Mouse (Mus musculus) liver, embryonic 15.5 days (tissue): ENCODE results near the gene Crtac1. TPM values are rescaled to one million over a fixed set of nuclear protein-coding genes. Genes with fewer than 3 reads are reported as not detected.

Experiments
- ATAC-seq: fragments of 200-750 bp; cut with Nextera tagmentation; 2 replicates; pipeline ENCODE4 v1.8.0; 2017; ENCODE audit warnings: moderate number of reproducible peaks, mild to moderate bottlenecking, moderate library complexity; ENCODE audit not compliant: insufficient read depth
- H3K27ac ChIP-seq: fragments of 300-500 bp; sonication (generic); replicated peaks from 2 replicates; pipeline ENCODE4 v1.5.1; 2015; ENCODE audit warnings: mild to moderate bottlenecking, inconsistent platforms
- H3K27me3 ChIP-seq: fragments of 300-500 bp; sonication (generic); 2 replicates; pipeline ENCODE4 v1.6.1; 2015; ENCODE audit warnings: mild to moderate bottlenecking, inconsistent platforms
- H3K36me3 ChIP-seq: fragments of 300-500 bp; sonication (generic); replicated peaks from 2 replicates; pipeline ENCODE4 v1.6.1; 2015; ENCODE audit warnings: moderate library complexity, mild to moderate bottlenecking, inconsistent platforms
- H3K4me1 ChIP-seq: fragments of 300-500 bp; sonication (generic); replicated peaks from 2 replicates; pipeline ENCODE4 v1.6.1; 2015; ENCODE audit warnings: inconsistent platforms
- H3K4me2 ChIP-seq: fragments of 300-500 bp; sonication (generic); 2 replicates; pipeline ENCODE4 v1.6.1; 2015; ENCODE audit warnings: moderate library complexity, mild to moderate bottlenecking, inconsistent platforms
- H3K4me3 ChIP-seq: fragments of 300-500 bp; sonication (generic); replicated peaks from 2 replicates; pipeline ENCODE4 v1.5.1; 2015; ENCODE audit warnings: mild to moderate bottlenecking, inconsistent platforms
- H3K9ac ChIP-seq: fragments of 300-500 bp; sonication (generic); 2 replicates; pipeline ENCODE4 v1.6.1; 2015; ENCODE audit warnings: moderate library complexity, mild to moderate bottlenecking, inconsistent platforms
- H3K9me3 ChIP-seq: fragments of 300-500 bp; sonication (generic); replicated peaks from 2 replicates; pipeline ENCODE4 v1.6.1; 2016; ENCODE audit warnings: inconsistent platforms
- WGBS: fragments of 180-500 bp; shearing (Covaris S2); methylation state at CpG from one replicate; pipeline ENCODE4 v1.1.7; 2015; ENCODE audit warnings: mixed read lengths; ENCODE audit not compliant: insufficient replicate concordance; 5-methylcytosine and 5-hydroxymethylcytosine counted together
- polyA plus RNA-seq: library from polyadenylated mRNA; unstranded; fragments of >200 nt; fragmentation: Nextera tagmentation; extraction: Ambion mirVana; gene quantifications from 2 replicates; pipeline ENCODE4 v1.2.1, GENCODE M21; 2015

The Crtac1 gene
- polyA plus RNA-seq, 1 experiment from 2014 or later, result 0.03 TPM

GRCm38 (mm10) chr19:42384981-42385598 lies 46.5 kb downstream of the Crtac1 start:
- H3K36me3 ChIP-seq, result no peaks in the 10 kb centered on the region
- H3K4me3 ChIP-seq, result no peak overlapping the region
- H3K9ac ChIP-seq, result no peak overlapping the region
- H3K27me3 ChIP-seq, result peaks cover 35% of the 10 kb centered on the region
- H3K9me3 ChIP-seq, result no peaks in the 10 kb centered on the region
- no peaks in the 10 kb centered on the region for H3K4me1 ChIP-seq
- WGBS, result 19% methylated on average over 15 of the region's 15 CpGs
- no peak overlapping the region for H3K27ac ChIP-seq
- H3K4me2 ChIP-seq, result no peak overlapping the region
- no peak for ATAC-seq

- peaks cover 46% of the 10 kb centered on the region for H3K27me3 ChIP-seq
- WGBS, result 3% methylated on average over 13 of the region's 13 CpGs
- no peaks in the 10 kb centered on the region for H3K4me1 ChIP-seq
- ATAC-seq, result no peak
- H3K9ac ChIP-seq, result no peak overlapping the region
- H3K9me3 ChIP-seq, result no peaks in the 10 kb centered on the region
- no peak overlapping the region for H3K27ac ChIP-seq
- no peak overlapping the region for H3K4me2 ChIP-seq
- no peaks in the 10 kb centered on the region for H3K36me3 ChIP-seq
- H3K4me3 ChIP-seq, result no peak overlapping the region
Observed at GRCm38 (mm10) chr19:42380981-42381373, 50.6 kb downstream of the Crtac1 start.

DNA sequence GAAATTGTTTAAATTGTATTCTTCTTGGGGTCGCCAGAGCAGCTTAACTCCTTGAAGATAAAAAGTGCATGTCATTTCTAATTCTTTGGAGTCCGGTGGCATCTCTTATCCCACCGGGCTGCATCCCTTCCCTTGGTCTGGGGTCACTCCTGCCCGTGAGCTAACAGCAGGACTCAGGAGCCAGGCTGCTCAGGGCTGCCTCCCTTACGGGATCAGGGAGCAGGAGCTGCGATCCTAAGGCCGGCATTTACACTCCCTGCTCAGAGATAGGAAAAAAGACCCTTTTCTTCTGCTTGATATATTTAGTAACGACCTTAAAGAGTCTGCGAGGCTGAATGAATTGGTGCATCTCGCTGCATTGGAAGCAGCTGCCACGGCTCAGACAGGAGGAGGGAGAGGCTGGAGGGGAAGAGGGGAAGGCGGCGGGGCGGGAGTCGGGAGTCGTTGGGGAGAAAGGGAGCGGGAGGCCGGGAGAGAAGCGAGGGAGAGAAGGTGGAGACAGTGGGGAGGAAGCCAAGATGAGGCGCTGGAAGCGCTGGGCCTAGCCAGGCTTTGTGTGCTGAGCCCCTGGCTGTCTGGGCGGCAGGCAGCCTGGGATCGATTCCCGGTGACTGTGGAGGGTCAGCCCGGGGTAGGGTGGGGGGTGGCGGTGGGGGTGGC lies 51.1 kb downstream of the Crtac1 start:
- H3K4me3 ChIP-seq, result no peak overlapping the region
- no peak overlapping the region for H3K27ac ChIP-seq
- H3K9ac ChIP-seq, result no peak overlapping the region
- 3% methylated on average over 26 of the region's 26 CpGs for WGBS
- no peak overlapping the region for H3K4me2 ChIP-seq
- no peaks in the 10 kb centered on the region for H3K9me3 ChIP-seq
- H3K27me3 ChIP-seq, result peaks cover 44% of the 10 kb centered on the region
- H3K36me3 ChIP-seq, result no peaks in the 10 kb centered on the region
- ATAC-seq, result no peak
- H3K4me1 ChIP-seq, result no peaks in the 10 kb centered on the region

DNA sequence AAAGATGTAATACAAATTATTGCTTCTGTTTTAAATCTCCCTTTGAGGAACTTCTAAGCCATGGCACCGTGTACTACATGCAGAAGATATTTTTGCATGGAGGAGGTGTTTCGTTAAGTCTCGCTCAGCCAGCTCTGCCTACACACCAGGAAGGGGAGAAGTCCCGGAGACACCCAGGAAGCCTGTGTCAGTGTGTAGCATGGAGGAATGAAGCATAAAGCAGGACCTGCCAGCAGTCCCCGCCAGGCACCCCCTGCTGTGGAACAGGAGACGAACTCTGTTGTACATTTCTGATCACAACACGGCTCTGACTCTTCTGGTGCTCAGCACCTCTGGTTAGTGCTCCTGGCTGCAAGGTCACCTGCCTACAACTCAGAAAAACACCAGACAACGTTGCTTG lies 51.8 kb downstream of the Crtac1 start:
- Histone ChIP-seq H3K9me3 (no peaks in the 10 kb centered on the region), H3K27ac (no peak overlapping the region), H3K4me2 (no peak overlapping the region), H3K36me3 (no peaks in the 10 kb centered on the region), H3K27me3 (peaks cover 39% of the 10 kb centered on the region), H3K9ac (no peak overlapping the region), H3K4me1 (no peaks in the 10 kb centered on the region), H3K4me3 (no peak overlapping the region)
- ATAC-seq, result no peak
- 46% methylated on average over 8 of the region's 8 CpGs for WGBS

DNA sequence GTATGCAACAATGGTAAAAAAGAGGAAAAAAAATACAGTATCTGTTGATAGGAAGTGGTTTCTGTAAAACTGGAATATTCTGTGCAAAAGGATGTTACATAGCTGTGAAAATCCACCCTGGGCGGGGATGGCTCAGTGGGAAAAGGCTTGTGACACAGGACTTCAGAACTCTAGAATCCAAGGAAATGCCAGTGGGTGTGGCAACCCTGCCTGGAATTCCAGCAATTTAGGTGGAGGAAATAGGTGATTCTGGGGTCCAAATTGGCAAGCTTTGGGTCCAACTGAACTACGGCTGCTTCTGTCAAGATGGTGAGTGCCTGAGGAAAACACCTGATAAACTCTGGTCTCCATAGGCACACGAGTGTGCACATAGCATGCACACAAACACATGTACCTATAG lies 54.4 kb downstream of the Crtac1 start:
- no peak overlapping the region for H3K27ac ChIP-seq
- no peak overlapping the region for H3K9ac ChIP-seq
- H3K4me2 ChIP-seq, result no peak overlapping the region
- H3K4me3 ChIP-seq, result no peak overlapping the region
- WGBS, result 44% methylated on average over 3 of the region's 3 CpGs
- no peaks in the 10 kb centered on the region for H3K9me3 ChIP-seq
- no peaks in the 10 kb centered on the region for H3K36me3 ChIP-seq
- no peak for ATAC-seq
- H3K4me1 ChIP-seq, result no peaks in the 10 kb centered on the region
- peaks cover 32% of the 10 kb centered on the region for H3K27me3 ChIP-seq

- Histone ChIP-seq H3K36me3 (no peaks in the 10 kb centered on the region), H3K4me1 (no peaks in the 10 kb centered on the region), H3K27ac (no peak overlapping the region), H3K4me3 (no peak overlapping the region), H3K27me3 (no peaks in the 10 kb centered on the region), H3K9ac (no peak overlapping the region), H3K4me2 (no peak overlapping the region), H3K9me3 (no peaks in the 10 kb centered on the region)
- WGBS, result 69% methylated on average over 4 of the region's 4 CpGs
- no peak for ATAC-seq
Observed at GRCm38 (mm10) chr19:42363551-42363950, 68.0 kb downstream of the Crtac1 start.

DNA sequence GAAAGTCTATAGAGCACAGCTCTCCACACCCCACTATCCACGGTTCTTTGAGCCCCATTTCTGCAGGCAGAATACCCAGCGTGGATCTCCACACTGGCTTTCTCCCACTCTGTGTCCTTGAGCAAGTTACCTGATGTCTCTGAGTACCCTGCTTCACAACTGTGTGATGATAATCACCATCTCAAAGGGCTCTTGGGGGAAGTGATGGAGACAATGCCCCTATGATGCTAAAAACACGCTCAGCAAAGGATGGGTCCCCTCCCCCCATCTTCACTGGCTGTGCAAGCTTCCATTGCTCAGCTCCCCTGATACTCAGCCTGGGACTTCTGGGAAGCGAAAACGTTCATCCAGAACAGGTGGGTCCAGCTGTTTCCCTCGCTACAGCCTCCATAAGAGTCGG lies 73.2 kb downstream of the Crtac1 start:
- no peaks in the 10 kb centered on the region for H3K4me1 ChIP-seq
- H3K27me3 ChIP-seq, result no peaks in the 10 kb centered on the region
- no peak overlapping the region for H3K27ac ChIP-seq
- no peak for ATAC-seq
- H3K9ac ChIP-seq, result no peak overlapping the region
- H3K9me3 ChIP-seq, result no peaks in the 10 kb centered on the region
- H3K4me2 ChIP-seq, result no peak overlapping the region
- 53% methylated on average over 7 of the region's 7 CpGs for WGBS
- no peaks in the 10 kb centered on the region for H3K36me3 ChIP-seq
- H3K4me3 ChIP-seq, result no peak overlapping the region

DNA sequence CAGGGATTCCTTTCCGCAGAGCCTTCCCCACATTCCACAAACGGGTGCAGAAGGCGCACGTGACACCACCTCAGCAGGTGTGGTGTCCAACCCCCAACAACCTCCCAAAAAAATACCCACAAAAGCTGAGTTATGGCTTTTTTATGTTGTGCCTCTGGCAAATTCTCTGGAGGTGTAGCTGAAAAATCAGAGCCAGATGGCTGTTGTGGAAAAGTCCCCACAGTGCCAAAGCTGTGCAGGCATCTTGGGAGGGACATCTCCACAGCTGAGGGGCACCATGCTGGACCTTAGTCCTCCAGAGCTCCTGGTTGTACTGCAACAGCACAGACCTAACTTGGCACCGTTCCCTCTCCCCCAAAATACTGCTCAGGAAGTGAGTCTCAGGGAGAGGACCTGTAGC lies 74.7 kb downstream of the Crtac1 start:
- H3K4me1 ChIP-seq, result no peaks in the 10 kb centered on the region
- no peak for ATAC-seq
- no peak overlapping the region for H3K9ac ChIP-seq
- no peak overlapping the region for H3K4me3 ChIP-seq
- WGBS, result 52% methylated on average over 5 of the region's 5 CpGs
- no peak overlapping the region for H3K27ac ChIP-seq
- H3K9me3 ChIP-seq, result no peaks in the 10 kb centered on the region
- no peaks in the 10 kb centered on the region for H3K27me3 ChIP-seq
- H3K36me3 ChIP-seq, result no peaks in the 10 kb centered on the region
- H3K4me2 ChIP-seq, result no peak overlapping the region

DNA sequence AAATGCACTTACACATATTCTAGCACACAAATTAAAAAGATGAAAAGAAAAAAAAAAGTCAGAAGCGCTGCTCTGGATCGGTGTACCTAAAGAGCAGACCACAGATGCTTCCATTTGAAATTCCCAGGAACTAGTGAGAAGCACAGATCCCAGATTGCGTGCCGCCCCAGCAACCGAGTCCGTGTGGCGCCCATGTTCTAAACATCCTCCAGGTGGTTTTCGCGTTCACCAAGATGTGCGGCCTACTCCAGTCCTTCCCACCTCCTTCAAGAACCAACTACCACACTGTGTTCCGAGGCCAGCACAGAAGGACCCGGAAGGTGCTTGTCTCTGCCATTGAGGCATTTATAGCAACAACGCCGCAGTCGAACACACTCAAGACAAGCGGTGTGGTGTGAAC lies 76.1 kb downstream of the Crtac1 start:
- no peak for ATAC-seq
- 76% methylated on average over 16 of the region's 16 CpGs for WGBS

GRCm38 (mm10) chr19:42341183-42341582 lies 90.4 kb downstream of the Crtac1 start:
- WGBS, result 46% methylated on average over 6 of the region's 6 CpGs
- Histone ChIP-seq H3K4me1 (no peaks in the 10 kb centered on the region), H3K27ac (no peak overlapping the region), H3K27me3 (no peaks in the 10 kb centered on the region), H3K9me3 (no peaks in the 10 kb centered on the region), H3K36me3 (no peaks in the 10 kb centered on the region), H3K4me3 (no peak overlapping the region), H3K9ac (no peak overlapping the region), H3K4me2 (no peak overlapping the region)
- ATAC-seq, result no peak

More for the DNA sequence above, 76.1 kb downstream of the Crtac1 start:
- Histone ChIP-seq H3K4me2 (no peak overlapping the region), H3K27ac (no peak overlapping the region), H3K9me3 (no peaks in the 10 kb centered on the region), H3K4me1 (no peaks in the 10 kb centered on the region), H3K9ac (no peak overlapping the region), H3K4me3 (no peak overlapping the region), H3K36me3 (no peaks in the 10 kb centered on the region), H3K27me3 (no peaks in the 10 kb centered on the region)

- no peak for ATAC-seq
Observed at GRCm38 (mm10) chr19:42332081-42332736, 99.4 kb downstream of the Crtac1 start.

More at GRCm38 (mm10) chr19:42332081-42332736, 99.4 kb downstream of the Crtac1 start:
- Histone ChIP-seq H3K27ac (no peak overlapping the region), H3K4me1 (no peaks in the 10 kb centered on the region), H3K9me3 (no peaks in the 10 kb centered on the region), H3K4me3 (no peak overlapping the region), H3K36me3 (no peaks in the 10 kb centered on the region), H3K27me3 (no peaks in the 10 kb centered on the region), H3K4me2 (no peak overlapping the region), H3K9ac (no peak overlapping the region)
- WGBS, result 37% methylated on average over 9 of the region's 9 CpGs
